Mouse (Mus musculus): ENCODE data around the gene Tiam2. TPM values are rescaled to one million over a fixed set of nuclear protein-coding genes. Genes with fewer than 3 reads are reported as not detected.

The Tiam2 gene
- polyA plus RNA-seq, 1 experiment = 1.1 TPM

- no peak overlapping the region for H3K27ac ChIP-seq (replicated peaks; ENCODE audit: low read depth, low read length)
- H3K4me3 ChIP-seq (ENCODE audit: insufficient read depth, low read depth, low read length) = no peak overlapping the region
- H3K4me1 ChIP-seq (ENCODE audit: control insufficient read depth, insufficient read depth, insufficient read length, low read length) = no peaks in the 10 kb centered on the region
Measured at GRCm38 (mm10) chr17:3476546-3476945, 150.2 kb downstream of the Tiam2 start.

DNA sequence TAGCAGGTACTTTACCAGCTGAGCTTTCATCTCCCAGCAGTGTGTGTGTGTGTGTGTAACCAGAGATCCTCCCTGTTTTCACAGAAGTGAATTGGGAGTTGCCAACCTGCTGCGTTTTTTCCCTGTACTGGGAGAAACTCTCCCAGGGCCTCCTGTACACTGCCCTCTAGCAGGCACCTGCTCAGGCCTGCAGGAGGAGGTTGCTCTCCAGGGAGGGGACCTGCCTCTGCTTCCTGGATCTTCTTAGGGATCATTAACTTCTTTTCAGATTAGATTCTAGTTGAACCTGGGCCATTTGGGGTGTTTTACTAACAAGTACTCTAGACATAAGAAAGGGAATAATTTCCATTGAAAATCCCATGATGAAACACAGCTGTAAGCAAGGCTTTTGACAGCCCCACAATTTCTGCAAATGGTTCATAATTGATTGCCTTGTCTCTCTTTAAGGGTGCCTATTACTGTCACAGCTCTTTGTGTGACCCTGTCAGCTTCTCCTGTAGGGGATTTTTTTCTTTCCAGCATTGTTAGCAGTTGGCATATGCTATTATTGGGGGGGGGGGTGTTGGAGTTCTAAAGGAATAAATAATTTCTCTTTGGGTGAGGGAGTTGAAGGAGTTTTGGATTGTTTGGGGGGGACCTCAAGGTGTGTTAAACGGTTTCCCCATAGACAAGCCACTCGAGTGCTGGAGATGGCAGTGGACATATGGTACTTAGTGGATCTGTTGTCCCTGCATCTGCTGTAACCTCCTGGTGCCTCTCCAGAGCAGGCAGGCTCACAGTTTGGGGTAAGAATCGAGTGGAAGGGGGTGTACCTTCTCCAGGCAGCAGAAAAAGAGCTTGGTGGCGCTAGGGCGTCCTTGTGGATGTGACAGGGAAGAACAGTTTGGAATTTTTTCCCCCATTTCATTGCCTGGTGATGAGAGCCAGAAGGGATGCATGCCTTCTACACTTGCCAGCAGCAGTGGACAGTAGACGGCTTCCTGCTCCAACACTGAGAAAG, 155.5 kb downstream of the Tiam2 start:
- no peak overlapping the region for H3K27ac ChIP-seq (replicated peaks; ENCODE audit: low read depth, low read length)

DNA sequence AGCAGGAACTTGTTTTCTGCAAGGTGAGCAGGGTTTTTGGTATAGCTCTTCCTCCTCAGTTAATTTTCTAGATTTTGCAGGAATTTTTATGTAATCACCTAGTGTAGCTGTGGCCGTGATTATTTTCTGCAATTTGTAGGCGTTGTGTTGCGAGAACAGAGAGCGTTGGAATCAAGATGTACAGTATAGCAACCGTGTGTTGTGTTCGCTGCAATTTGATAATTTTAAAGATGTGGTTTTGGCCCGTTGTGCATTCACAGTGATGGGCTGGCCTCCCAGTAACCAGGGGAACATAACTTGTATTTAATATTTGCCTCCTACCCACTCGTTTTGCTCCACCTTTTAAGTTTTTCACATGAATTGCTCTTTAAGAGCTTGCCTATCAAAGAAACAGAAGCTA, 156.7 kb downstream of the Tiam2 start:
- Histone ChIP-seq H3K4me3 (ENCODE audit: insufficient read depth, low read depth, low read length) (no peak overlapping the region), H3K27ac (replicated peaks; ENCODE audit: low read depth, low read length) (no peak overlapping the region), H3K4me1 (ENCODE audit: control insufficient read depth, insufficient read depth, insufficient read length, low read length) (no peaks in the 10 kb centered on the region)

More for the DNA sequence above, 155.5 kb downstream of the Tiam2 start:
- no peaks in the 10 kb centered on the region for H3K4me1 ChIP-seq (ENCODE audit: control insufficient read depth, insufficient read depth, insufficient read length, low read length)
- no peak overlapping the region for H3K4me3 ChIP-seq (ENCODE audit: insufficient read depth, low read depth, low read length)

- H3K4me1 ChIP-seq (ENCODE audit: control insufficient read depth, insufficient read depth, insufficient read length, low read length) = no peaks in the 10 kb centered on the region
- H3K27ac ChIP-seq (replicated peaks; ENCODE audit: low read depth, low read length) = no peak overlapping the region
- no peak overlapping the region for H3K4me3 ChIP-seq (ENCODE audit: insufficient read depth, low read depth, low read length)
Measured at GRCm38 (mm10) chr17:3485851-3486250, 159.5 kb downstream of the Tiam2 start.

- Histone ChIP-seq H3K4me1 (ENCODE audit: control insufficient read depth, insufficient read depth, insufficient read length, low read length) (no peaks in the 10 kb centered on the region), H3K4me3 (ENCODE audit: insufficient read depth, low read depth, low read length) (no peak overlapping the region), H3K27ac (replicated peaks; ENCODE audit: low read depth, low read length) (no peak overlapping the region)
Measured at GRCm38 (mm10) chr17:3487211-3487610, 160.8 kb downstream of the Tiam2 start.

GRCm38 (mm10) chr17:3487721-3488601, 161.6 kb downstream of the Tiam2 start:
- Histone ChIP-seq H3K4me3 (ENCODE audit: insufficient read depth, low read depth, low read length) (no peak overlapping the region), H3K4me1 (ENCODE audit: control insufficient read depth, insufficient read depth, insufficient read length, low read length) (no peaks in the 10 kb centered on the region), H3K27ac (replicated peaks; ENCODE audit: low read depth, low read length) (no peak overlapping the region)

DNA sequence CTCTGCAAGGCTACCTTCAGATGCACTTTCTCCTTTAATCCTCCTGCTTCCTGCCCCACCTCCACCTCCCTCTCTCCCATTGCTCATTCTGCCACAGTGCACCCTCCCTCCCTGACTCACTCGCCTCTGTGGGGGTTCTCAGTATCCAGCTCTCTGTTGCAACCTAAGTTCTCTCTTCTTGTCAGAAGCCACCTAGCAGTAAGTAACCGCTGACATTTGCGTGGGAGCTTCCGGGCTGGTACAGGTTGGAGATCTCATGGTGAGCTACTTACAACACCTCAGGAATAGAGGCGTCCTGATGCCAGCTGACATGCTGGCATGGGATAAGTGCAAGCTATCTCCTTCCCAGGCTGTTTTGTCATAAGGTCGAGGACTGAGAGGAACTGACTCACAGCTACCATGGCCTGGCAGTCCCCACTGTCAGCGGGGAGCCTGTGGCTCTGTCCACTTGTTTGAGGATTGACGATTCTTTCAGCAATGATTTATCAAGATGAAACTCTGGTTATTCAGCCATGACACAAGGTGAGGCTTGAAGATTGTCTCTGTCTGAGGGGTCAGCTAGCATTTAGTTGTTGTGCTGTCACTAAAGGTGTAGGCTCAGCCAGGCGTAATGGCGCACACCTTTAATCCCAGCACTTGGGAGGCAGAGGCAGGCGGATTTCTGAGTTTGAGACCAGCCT, 164.0 kb downstream of the Tiam2 start:
- H3K4me1 ChIP-seq (ENCODE audit: control insufficient read depth, insufficient read depth, insufficient read length, low read length) = no peaks in the 10 kb centered on the region
- H3K27ac ChIP-seq (replicated peaks; ENCODE audit: low read depth, low read length) = no peak overlapping the region
- H3K4me3 ChIP-seq (ENCODE audit: insufficient read depth, low read depth, low read length) = no peak overlapping the region

DNA sequence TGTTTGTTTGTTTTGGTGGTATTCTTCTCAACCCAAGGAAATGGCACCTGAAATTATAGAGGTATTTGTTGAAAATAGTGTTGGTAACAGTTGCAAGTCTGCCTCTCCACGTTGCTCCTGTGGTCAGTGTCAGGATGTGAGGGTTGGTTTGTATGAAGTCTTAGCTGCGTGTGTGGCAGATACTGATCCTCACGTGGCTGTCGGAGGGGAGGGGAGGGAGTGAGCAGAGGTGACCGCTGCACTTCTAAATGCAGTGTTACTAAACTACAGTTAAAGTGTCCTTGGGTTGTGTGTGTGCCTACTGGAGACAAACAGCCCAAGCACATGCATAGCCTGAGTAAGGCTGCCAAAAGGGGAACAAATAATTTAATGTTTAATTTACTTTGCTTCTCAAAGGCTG, 164.7 kb downstream of the Tiam2 start:
- no peak overlapping the region for H3K27ac ChIP-seq (replicated peaks; ENCODE audit: low read depth, low read length)
- H3K4me1 ChIP-seq (ENCODE audit: control insufficient read depth, insufficient read depth, insufficient read length, low read length) = no peaks in the 10 kb centered on the region
- H3K4me3 ChIP-seq (ENCODE audit: insufficient read depth, low read depth, low read length) = no peak overlapping the region

- no peaks in the 10 kb centered on the region for H3K4me1 ChIP-seq (ENCODE audit: control insufficient read depth, insufficient read depth, insufficient read length, low read length)
- no peak overlapping the region for H3K27ac ChIP-seq (replicated peaks; ENCODE audit: low read depth, low read length)
- H3K4me3 ChIP-seq (ENCODE audit: insufficient read depth, low read depth, low read length) = no peak overlapping the region
Measured at GRCm38 (mm10) chr17:3491667-3492066, 165.3 kb downstream of the Tiam2 start.

GRCm38 (mm10) chr17:3495576-3495975, 169.2 kb downstream of the Tiam2 start:
- Histone ChIP-seq H3K27ac (replicated peaks; ENCODE audit: low read depth, low read length) (no peak overlapping the region), H3K4me1 (ENCODE audit: control insufficient read depth, insufficient read depth, insufficient read length, low read length) (no peaks in the 10 kb centered on the region), H3K4me3 (ENCODE audit: insufficient read depth, low read depth, low read length) (no peak overlapping the region)

GRCm38 (mm10) chr17:3496080-3496479, 169.7 kb downstream of the Tiam2 start:
- H3K27ac ChIP-seq (replicated peaks; ENCODE audit: low read depth, low read length) = no peak overlapping the region
- H3K4me3 ChIP-seq (ENCODE audit: insufficient read depth, low read depth, low read length) = no peak overlapping the region
- H3K4me1 ChIP-seq (ENCODE audit: control insufficient read depth, insufficient read depth, insufficient read length, low read length) = no peaks in the 10 kb centered on the region

DNA sequence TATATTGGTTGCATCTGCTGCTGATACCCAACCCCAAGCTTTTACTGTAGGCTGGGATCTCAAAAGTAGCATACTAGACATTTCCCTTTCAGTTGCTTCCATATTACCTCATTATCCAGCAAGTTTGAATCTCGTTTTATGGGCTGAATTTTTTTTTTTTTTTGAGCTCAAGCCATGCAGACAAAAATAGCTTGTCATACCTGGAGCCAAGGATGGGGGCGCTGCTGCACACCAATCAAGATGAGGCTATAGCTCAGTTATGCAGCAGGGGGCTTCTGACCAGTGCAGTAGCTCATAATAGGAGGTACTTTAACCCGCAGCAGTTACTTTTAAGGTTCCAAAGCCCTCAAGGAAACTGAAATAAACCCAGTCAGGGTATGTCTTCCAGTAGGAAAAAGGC, 171.7 kb downstream of the Tiam2 start:
- Histone ChIP-seq H3K27ac (replicated peaks; ENCODE audit: low read depth, low read length) (no peak overlapping the region), H3K4me3 (ENCODE audit: insufficient read depth, low read depth, low read length) (no peak overlapping the region), H3K4me1 (ENCODE audit: control insufficient read depth, insufficient read depth, insufficient read length, low read length) (no peaks in the 10 kb centered on the region)

- Histone ChIP-seq H3K4me3 (ENCODE audit: insufficient read depth, low read depth, low read length) (no peak overlapping the region), H3K27ac (replicated peaks; ENCODE audit: low read depth, low read length) (no peak overlapping the region), H3K4me1 (ENCODE audit: control insufficient read depth, insufficient read depth, insufficient read length, low read length) (no peaks in the 10 kb centered on the region)
Measured at GRCm38 (mm10) chr17:3498580-3498979, 172.2 kb downstream of the Tiam2 start.

DNA sequence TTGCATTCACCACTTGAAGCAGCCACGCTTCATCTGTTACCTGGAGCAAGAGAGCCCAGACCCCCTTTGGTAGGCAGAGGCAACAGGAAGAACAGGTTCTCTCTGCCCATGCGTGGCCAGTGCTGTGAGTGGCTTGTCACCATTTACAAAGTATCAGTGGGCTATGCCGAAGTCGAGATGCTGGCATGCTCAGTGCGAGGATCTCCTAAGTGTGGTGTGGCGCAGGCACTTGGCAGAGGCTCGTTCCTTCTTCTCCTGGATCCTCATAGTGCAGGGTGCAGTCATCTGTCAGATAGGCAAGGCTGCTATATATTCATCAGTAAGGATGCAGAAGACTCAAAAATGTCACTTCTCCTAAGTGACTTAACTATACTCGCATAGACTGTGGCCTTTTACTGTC, 173.1 kb downstream of the Tiam2 start:
- H3K27ac ChIP-seq (replicated peaks; ENCODE audit: low read depth, low read length) = no peak overlapping the region
- no peak overlapping the region for H3K4me3 ChIP-seq (ENCODE audit: insufficient read depth, low read depth, low read length)
- H3K4me1 ChIP-seq (ENCODE audit: control insufficient read depth, insufficient read depth, insufficient read length, low read length) = no peaks in the 10 kb centered on the region

- no peaks in the 10 kb centered on the region for H3K4me1 ChIP-seq (ENCODE audit: control insufficient read depth, insufficient read depth, insufficient read length, low read length)
- no peak overlapping the region for H3K27ac ChIP-seq (replicated peaks; ENCODE audit: low read depth, low read length)
- H3K4me3 ChIP-seq (ENCODE audit: insufficient read depth, low read depth, low read length) = no peak overlapping the region
Measured at GRCm38 (mm10) chr17:3500076-3500475, 173.7 kb downstream of the Tiam2 start.

Measured in brown adipose tissue, adult 24 weeks (tissue).